Mouse (Mus musculus): ENCODE results near the gene Klk4.

DNA sequence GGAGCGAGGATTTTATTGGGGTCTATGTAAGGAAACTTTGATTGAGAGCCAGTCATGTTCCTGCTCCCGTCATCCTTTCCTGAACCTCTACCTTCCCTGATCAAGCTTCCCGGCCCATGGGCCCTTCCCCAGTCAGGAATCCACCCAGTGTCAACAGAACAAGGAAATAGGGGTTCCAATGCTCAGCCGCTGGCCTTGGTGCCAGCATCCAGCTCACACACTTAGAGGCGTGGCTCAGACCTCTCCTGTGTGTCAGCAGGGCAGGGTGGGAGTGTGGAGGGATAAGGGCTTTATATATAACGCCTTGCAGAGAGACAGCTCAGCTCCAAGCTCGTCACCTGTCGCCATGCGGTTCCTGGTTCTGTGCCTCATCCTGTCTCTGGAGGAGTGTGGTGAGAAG, 33.9 kb downstream of the Klk4 start:
- no peak for TF ChIP-seq EP300 (IDR thresholded peaks at IDR 0.05)
- no peak for TF ChIP-seq CTCF (IDR thresholded peaks at IDR 0.05)

Data from lung, postnatal 0 days (tissue).